Comparison of ENCODE assay signal across 8 mouse cellular contexts in the genomic region with DNA sequence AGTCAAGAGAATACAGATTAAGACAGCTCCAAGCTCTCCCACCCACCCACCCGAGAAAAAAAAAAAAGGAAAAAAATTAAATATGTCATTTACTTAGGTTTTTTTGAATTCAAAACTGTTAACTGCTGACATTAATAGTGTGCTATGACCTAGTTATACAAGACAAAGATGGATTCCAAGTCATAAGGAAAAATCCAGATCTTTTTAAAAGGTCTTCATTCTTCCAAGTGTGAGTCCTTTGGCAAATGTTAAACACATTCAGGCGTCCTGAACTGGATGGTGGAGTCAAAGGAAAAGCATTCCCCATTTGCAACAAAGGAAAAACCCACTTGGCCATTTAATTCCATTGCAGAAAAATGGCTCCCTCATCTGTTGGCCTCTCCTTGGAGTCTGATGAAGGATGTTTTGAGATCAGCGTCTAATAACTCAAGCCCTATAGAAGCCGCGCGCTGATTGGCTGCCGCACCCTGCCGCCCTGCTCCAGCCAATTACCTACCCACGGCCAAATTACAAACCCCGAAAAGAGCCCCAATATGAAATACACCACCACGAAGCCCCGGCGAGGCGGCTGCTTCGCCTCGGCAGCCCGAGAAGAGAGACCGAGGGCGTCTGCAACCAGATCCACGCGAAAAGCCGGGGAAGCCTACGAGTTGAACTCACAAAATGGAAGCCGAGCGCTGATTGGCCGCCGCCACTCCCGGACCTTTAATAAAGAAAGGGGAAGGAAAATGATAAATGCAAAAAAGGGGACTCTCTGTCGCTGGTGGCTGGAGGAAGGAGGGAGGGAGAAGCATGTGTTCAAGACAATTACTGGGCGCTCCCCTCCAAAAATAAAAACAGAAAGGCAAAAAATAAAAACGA. TPM values are rescaled to one million over a fixed set of nuclear protein-coding genes. Genes with fewer than 3 reads are reported as not detected.
DNase-seq lines count a peak whose midpoint lies in the region; ATAC-seq and TF ChIP-seq lines count a peak whose summit lies in the region.

No protein-coding gene starts in this region.

- H3K27me3 ChIP-seq in hindbrain, postnatal 0 days (ENCODE audit: insufficient read depth, low read length), result no peaks in the 10 kb centered on the region

- no peaks in the 10 kb centered on the region for H3K9me3 ChIP-seq in hindbrain, postnatal 0 days (ENCODE audit: low read length)

- H3K27ac ChIP-seq in gastrocnemius, adult 2 months, result peak overlapping the region; percentile 98
- peak overlapping the region; percentile 100 for H3K27ac ChIP-seq in hindbrain, postnatal 0 days

- ATAC-seq in common myeloid progenitor, adult 5-6 weeks (replicated peaks; ENCODE audit: low read depth, poor library complexity, severe bottlenecking), result peak; percentile 51
- ATAC-seq in hindbrain, postnatal 0 days, result peak; percentile 77

- no peaks in the 10 kb centered on the region for H3K36me3 ChIP-seq in hindbrain, postnatal 0 days (ENCODE audit: insufficient read depth, low read length)

- peak; percentile 97 for DNase-seq in adipocyte (ENCODE audit: low spot score)
- peak; percentile 94 for DNase-seq in gastrocnemius, adult 2 months
- DNase-seq in hindbrain, postnatal 0 days (ENCODE audit: low spot score), result peak; percentile 96
- DNase-seq in left cerebral cortex, adult 18-20 months (ENCODE audit: low spot score in 2 of 2), result peak; percentile 89 to 93
- peak; percentile 90 to 94 for DNase-seq in lung, postnatal 4 days
- DNase-seq in retina, postnatal 1 day, result peak; percentile 96
- peak; percentile 86 for DNase-seq in thymus, postnatal 4 days

- under 1% methylated on average over 31 of the region's 31 CpGs for WGBS in hindbrain, postnatal 0 days

- intact Hi-C loops in gastrocnemius, adult 2 months (cut with DNase I), result no loop called here

- H3K4me1 ChIP-seq in hindbrain, postnatal 0 days (ENCODE audit: insufficient read depth, low read length), result peaks cover 36% of the 10 kb centered on the region

- H3K9ac ChIP-seq in hindbrain, postnatal 0 days (replicated peaks; ENCODE audit: low read length), result peak overlapping the region; percentile 96

- TF ChIP-seq CTCF in gastrocnemius, adult 2 months (IDR thresholded peaks at IDR 0.05), result no peak
- TF ChIP-seq CTCF in hindbrain, postnatal 0 days (IDR thresholded peaks at IDR 0.05; ENCODE audit: low read depth), result no peak

- peak overlapping the region; percentile 88 for H3K4me3 ChIP-seq in gastrocnemius, adult 2 months
- peak overlapping the region; percentile 78 for H3K4me3 ChIP-seq in hindbrain, postnatal 0 days (ENCODE audit: low read length)

- peak overlapping the region; percentile 99 for H3K4me2 ChIP-seq in hindbrain, postnatal 0 days (ENCODE audit: low read depth, low read length)

RNA-seq across cellular contexts. Expression of gene Setd1b, which starts 1.1 kb away (rescaled TPM):
- 6.3 and 7.7 TPM in 2 replicates for total RNA-seq in common myeloid progenitor, adult 5-6 weeks (2017)
- 10 to 100 TPM in 1 of 2 experiments, 1 to 10 TPM in 1; 9.8 to 11.3 TPM for total RNA-seq in gastrocnemius, adult 2 months (2021)
- 4.8 TPM in 2 replicates for total RNA-seq in hindbrain, postnatal 0 days (2014; rRNA removed)
- polyA plus RNA-seq in hindbrain, postnatal 0 days (2015; fragmentation: Nextera tagmentation; extraction: Ambion mirVana), result 7.1 and 7.2 TPM in 2 replicates
- total RNA-seq in left cerebral cortex, adult 18-20 months (2021), result 10 to 100 TPM; 34.0 to 34.5 TPM

RNA-seq across cellular contexts. Expression of gene Rhof, which starts 8.4 kb away (rescaled TPM):
- 3.4 TPM in 2 replicates for total RNA-seq in common myeloid progenitor, adult 5-6 weeks (2017)
- total RNA-seq in gastrocnemius, adult 2 months (2021), result under 1 TPM; 0.28 to 0.36 TPM
- 43.5 and 44.4 TPM in 2 replicates for total RNA-seq in hindbrain, postnatal 0 days (2014; rRNA removed)
- 36.6 and 36.8 TPM in 2 replicates for polyA plus RNA-seq in hindbrain, postnatal 0 days (2015; fragmentation: Nextera tagmentation; extraction: Ambion mirVana)
- 10 to 100 TPM; 50.5 to 51.0 TPM for total RNA-seq in left cerebral cortex, adult 18-20 months (2021)

RNA-seq across cellular contexts. Expression of gene Psmd9, which starts 28.3 kb away (rescaled TPM):
- 27.1 and 44.4 TPM in 2 replicates for total RNA-seq in common myeloid progenitor, adult 5-6 weeks (2017)
- total RNA-seq in gastrocnemius, adult 2 months (2021), result 10 to 100 TPM; 13.3 to 16.9 TPM
- total RNA-seq in hindbrain, postnatal 0 days (2014; rRNA removed), result 28.5 and 30.8 TPM in 2 replicates
- polyA plus RNA-seq in hindbrain, postnatal 0 days (2015; fragmentation: Nextera tagmentation; extraction: Ambion mirVana), result 86.1 and 87.2 TPM in 2 replicates
- 10 to 100 TPM; 23.1 to 28.3 TPM for total RNA-seq in left cerebral cortex, adult 18-20 months (2021)

RNA-seq across cellular contexts. Expression of gene Hpd, which starts 41.6 kb away (rescaled TPM):
- total RNA-seq in common myeloid progenitor, adult 5-6 weeks (2017), result not detected in 2 replicates
- total RNA-seq in gastrocnemius, adult 2 months (2021), result not detected
- total RNA-seq in hindbrain, postnatal 0 days (2014; rRNA removed), result not detected in 2 replicates
- polyA plus RNA-seq in hindbrain, postnatal 0 days (2015; fragmentation: Nextera tagmentation; extraction: Ambion mirVana), result not detected in 2 replicates
- under 1 TPM in 1 of 2 experiments, not detected in 1; 0.37 TPM for total RNA-seq in left cerebral cortex, adult 18-20 months (2021)

Comparison
In these comparisons a context has a peak if more than half of its experiments do, and no peak if none do; other contexts are left out.
1. Peak in every context shown above with its lines: DNase-seq, ATAC-seq, H3K4me3 ChIP-seq and H3K27ac ChIP-seq.
2. RNA of gene Rhof, which starts 8.4 kb away (total RNA-seq): 50.5 to 51.0 TPM in left cerebral cortex, adult 18-20 months and 43.5 to 44.4 TPM in hindbrain, postnatal 0 days; 3.4 TPM in common myeloid progenitor, adult 5-6 weeks and 0.28 to 0.36 TPM in gastrocnemius, adult 2 months; every median in the first group is over 10 times any median in the second.